Mouse (Mus musculus) lung, adult 18-20 months (tissue): ENCODE measurements around the gene Asb1.

ENCODE experiments used
- DNase-seq, 2 experiments: peaks; one replicate each; pipeline ENCODE4 v3.0.0; 2022; ENCODE audit warnings: mixed read lengths in 2 of 2

Gene Asb1

DNA sequence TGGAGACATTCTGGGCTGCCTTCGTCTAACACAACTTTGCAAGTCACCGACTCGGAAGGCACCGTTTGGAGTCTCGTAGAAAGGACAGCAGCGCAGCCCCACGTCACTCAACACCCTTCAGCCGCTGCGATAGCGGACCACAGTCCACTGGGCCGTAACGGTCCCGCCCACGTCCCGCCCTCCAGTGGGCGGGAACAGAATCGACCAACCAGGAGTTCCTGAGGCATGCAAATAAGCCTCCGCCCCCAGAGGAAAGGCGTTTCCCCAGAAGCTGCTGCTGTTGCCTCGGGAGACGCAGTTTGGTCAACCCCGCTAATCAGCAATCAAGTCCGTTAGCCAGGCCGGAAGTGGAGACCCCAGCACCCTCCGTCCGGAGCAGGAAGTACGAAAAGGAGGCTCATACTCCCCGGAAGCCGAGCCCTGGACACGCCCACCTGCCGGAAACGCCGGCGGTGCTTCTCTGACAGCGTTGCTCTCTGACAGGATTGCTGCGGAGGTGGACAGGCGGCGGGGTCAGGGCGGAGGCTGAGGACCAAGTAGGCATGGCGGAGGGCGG lies at the start of gene Asb1:
Gene Asb1, plus strand, starts transcription at position 274 of the 556 bp plus-strand sequence.
- DNase-seq, result peak; percentile 97 to 98

- DNase-seq, result no peak
Measured at GRCm38 (mm10) chr1:91492740-91493139, 47.6 kb upstream of the Asb1 start.

- no peak for DNase-seq
Measured at GRCm38 (mm10) chr1:91493938-91494337, 46.4 kb upstream of the Asb1 start.

DNA sequence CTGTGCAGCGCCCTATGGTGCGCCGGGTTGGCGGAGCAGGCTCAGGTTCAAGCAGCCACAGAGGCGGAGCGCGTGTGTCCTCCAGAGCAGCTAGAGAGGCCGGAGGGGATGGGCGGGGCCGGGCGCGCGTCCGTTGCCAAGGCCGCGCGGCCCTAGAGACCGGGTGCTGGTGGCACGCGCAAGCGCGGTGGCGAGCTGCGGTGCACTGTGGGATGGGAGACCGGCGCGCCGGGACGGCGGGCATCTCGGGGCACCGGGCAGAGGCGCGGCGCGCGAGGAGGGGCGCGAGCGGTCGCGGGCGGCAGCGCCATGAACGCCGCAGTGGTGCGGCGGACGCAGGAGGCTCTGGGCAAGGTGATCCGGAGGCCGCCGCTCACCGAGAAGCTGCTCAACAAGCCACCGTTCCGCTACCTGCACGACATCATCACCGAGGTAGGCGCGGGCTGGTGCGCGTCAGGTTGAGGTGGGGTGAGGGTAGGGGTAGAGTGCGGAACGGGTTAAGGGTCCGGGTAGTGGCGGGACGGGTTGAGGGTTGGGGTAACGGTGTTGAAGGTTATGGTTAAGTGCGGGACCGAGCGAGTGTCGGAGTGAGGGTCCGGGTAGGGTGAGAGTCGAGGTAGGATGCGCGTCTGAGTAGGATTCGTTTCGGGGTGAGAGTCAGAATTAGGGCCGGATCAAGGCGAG lies 45.7 kb upstream of the Asb1 start, which contains the start of gene Traf3ip1:
Gene Traf3ip1, plus strand, starts transcription at position 191 of the 684 bp plus-strand sequence.
- peak; percentile 93 to 96 for DNase-seq

GRCm38 (mm10) chr1:91495321-91495720 lies 45.0 kb upstream of the Asb1 start:
- DNase-seq, result no peak

DNA sequence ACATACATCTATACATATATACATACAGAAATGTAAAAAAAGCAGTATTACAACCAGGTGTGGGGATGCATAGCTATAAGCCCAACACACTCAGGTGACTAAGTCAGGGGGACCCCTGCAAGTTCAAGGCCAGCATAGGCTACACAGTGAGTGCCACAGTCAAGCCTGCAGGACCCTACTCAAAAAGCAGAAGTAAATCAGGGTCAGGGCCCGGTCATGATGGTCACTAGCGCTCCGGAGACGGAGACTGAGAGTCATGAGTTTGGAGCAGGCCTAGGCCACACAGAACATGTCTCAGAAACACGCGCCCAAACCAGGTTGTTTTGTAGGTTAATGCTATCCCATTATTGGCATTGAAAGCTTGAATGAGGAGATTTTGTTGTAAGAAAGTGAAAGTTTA lies 41.8 kb upstream of the Asb1 start:
- no peak for DNase-seq

GRCm38 (mm10) chr1:91504615-91505014 lies 35.7 kb upstream of the Asb1 start:
- no peak for DNase-seq

DNA sequence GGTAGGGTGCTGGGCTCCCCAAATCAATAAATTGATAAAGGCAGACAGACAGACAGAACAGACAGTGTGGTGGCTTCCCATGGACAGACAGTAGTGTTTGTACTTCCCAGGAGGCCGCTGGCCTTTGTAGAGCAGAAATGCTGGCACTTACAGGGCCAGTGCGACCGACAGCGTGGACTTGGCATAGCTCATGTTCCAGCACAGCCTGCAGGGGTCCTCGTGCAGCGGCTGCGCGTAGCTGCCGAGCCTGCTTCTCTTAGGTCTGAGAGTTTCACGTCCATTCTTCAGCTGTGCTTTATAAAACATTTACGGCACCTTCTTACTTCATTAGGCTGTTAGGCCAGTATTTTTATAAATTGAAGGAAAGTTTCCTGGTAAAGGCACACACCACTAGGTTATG lies 25.4 kb upstream of the Asb1 start:
- no peak for DNase-seq

DNA sequence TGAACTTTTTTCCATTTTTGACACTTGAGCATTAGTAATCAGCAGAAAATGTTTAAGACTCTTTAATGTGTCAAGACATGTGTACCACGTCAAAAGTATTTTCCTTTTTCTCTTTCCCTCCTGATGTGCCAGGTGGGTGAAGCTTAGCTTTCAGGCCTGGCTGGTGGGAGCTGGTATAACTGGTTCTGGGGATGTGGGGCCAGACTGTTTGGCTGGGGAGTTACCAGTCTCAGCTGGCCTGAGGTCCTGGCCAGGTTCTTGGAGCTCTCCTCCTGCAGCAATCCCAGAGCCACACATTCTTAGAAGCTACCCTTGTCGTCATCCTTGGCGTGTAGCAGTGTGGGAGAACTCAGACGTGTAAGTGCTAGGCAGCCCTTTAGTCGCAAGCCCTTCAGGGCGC lies 24.7 kb upstream of the Asb1 start:
- no peak for DNase-seq

DNA sequence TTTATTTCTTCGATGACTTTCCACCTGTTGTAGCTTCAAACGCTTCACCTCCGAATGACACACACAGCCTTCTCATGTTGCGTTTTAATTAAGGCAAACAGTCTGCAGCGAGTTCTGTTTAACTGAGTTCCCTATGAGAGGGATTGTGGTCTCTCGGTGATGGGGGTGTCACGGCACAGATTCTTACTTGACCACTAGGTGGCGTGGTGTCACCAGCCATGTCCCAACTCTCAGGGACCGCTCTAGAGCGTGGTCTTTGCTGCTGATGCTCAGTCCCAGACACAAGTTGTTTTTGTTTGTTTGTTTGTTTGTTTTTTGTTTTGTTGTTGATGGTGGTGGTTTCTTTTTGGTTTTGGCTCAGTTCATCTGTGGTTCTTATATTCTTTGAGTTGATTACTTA lies 16.6 kb upstream of the Asb1 start:
- DNase-seq, result peak; percentile 31 to 50

- no peak for DNase-seq
Measured at GRCm38 (mm10) chr1:91525838-91526237, 14.5 kb upstream of the Asb1 start.

- DNase-seq, result no peak
Measured at GRCm38 (mm10) chr1:91530166-91530565, 10.2 kb upstream of the Asb1 start.

- DNase-seq, result no peak
Measured at GRCm38 (mm10) chr1:91532243-91532642, 8.1 kb upstream of the Asb1 start.

DNA sequence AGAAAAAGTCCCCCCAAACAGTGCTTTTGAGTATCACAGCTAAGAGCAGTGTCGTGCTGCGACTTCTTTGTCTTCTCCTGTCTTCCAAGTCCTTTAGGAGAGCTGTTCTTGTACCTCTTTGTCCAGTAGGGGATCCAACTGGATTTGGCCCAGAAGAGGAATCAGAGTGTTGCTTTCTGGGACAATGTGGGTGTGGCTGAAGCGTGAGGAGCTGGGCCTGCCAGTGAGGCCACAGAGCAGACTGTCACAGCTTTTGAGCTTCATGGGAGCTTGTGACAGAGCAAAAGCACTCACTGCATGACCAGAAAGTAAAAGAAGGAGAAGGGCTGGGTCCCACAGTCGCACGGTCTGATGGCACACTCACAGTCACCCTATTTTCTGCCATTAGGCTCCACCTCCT lies 7.5 kb upstream of the Asb1 start:
- DNase-seq, result no peak

- no peak for DNase-seq
Measured at GRCm38 (mm10) chr1:91533483-91533882, 6.9 kb upstream of the Asb1 start.

DNA sequence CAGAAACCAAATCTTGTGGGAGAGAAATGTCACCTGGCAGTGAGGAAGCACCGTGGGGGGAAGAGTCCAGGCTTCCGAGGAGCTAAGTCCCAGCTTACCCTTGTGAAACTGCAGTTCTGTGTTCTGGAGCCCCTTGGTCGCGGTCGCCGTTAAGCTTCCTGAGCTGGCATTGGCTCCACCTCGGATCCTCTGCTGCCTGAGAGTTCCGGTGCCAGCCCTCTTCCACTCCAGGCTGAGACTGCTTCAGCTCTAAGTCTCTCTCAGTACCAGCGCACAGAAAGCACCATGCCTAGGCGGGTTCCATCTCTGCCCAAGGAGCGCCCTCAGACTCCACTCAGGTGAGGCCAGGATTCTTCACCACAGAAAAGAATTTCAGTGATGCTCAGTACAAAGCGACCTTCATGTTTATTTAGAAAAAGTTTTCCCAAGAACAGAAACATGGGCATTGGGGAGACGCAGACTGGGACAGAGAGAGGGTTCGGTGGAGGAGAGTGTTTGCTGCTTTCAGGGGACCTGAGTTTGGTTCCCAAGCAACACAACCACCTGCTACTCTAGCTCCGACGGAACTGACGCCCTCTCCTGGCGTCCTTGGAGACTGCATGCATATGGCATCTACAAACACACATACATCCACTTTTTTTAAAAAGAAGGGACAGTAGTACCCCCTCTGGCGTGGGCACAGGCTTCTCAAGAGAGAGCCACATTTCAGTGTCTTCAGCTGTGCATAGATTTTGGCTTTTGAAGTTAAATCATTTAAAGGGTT lies 6.2 kb upstream of the Asb1 start:
- no peak for DNase-seq

DNA sequence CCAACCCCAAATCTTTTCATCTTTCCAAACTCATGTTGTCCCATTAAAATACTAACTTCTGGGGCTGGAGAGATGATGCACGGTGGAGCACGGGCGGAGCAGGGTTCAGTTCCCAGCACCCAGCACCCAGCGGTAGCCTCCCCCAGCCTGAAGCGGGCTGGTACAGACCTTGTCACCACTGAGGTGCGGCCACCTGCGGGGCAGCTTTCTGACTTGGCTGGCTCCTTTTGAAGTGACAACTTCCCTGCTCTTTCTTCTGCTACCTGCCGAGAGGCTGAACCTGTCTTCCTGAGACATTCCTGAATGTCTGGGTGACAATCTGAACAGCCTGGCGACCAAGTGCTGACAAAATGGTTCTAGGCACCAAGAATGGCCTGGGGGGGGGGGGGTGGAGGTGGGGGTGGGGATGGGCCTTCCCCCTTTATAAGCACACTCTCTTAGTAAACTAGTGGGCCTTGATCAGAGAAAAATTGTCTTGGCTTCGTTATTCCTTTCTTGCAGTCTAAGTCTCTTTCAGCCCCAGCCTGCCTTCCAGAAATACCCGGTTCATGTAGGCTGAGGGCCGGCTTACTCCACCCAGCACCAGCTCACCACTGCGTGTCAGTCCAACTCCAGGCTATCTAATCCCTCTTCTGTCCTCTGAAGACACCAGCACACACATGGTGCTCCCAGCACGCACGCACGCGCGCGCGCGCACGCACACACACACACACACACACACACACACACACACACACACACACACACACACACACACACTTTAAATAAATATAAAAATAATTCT lies 2.4 kb upstream of the Asb1 start:
- DNase-seq, result no peak

- no peak for DNase-seq
Measured at GRCm38 (mm10) chr1:91538570-91538929, 1.8 kb upstream of the Asb1 start.

DNA sequence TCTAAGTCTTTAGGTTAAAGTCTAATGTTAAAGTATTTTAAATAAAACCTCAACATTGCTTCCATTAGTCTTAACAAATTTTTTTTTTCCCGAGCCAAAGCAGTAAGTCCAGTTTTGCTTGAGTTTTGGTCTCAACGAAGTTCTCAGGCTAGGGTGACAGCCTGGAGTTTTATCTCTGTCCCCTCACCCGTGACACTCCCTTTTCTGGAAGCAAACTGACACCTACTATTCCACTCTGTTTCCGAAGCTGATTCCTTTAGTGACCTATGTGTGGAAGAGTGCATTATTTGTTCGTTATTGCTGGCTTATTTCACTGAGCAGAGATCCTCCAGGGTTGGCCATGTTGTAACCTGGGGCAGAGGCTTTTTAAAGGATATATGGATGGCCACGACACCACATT lies 1.1 kb upstream of the Asb1 start:
- no peak for DNase-seq

DNA sequence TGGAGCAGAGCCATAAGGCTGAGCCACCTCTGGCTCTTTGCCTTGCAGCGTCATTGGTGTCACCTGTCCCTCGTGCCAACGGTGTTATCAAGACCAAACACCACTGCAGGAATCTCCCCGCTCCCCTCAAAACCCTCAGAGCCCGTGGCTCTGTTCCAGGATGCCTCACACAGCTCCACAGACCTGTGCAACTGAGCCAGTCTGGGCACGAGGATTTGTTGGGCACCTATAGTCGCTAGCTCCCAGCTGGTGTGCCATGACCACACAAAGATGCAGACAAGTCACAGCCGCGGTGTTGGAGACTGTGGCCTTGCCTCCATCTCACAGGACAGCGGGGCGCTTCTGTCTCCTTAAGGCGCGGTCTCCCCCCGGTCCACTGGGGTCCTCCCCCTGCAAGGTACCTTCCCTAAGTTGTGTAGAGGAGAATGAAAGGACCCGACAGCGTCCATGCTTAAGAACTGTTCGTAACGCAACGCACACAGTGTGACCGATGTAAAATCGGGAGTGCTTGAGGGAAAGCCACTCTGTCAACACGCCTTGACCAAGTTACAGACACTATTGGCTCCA lies 557 bp upstream of the Asb1 start:
- DNase-seq, result peak; percentile 16 to 27

DNA sequence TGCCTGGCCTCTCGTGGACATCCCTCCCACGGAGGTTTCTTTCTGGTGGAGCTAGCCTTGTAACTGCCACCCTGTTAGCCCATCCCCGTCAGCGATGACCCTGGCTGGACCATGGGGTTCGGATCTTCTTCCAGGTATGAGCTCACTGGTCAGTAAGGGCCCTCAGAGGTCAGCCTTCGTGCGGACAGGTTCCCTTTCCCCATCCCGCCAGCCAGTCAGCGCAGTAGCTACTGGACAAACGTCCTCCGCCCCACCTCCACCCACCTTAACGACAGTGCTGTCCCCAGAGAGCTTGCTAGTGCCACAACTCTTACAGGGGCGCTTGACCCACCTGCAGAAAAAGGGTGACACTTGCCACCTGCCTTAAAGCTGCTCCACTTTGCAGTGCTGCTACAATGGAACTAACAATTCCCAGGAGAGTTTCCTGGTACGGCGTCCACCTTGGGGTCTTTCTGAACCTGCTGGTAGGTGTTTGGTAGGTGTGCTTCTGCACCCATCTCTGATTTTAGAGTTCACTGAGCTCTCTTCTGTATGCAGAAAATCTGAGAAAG lies 773 bp downstream of the Asb1 start:
- peak; percentile 12 to 13 for DNase-seq

GRCm38 (mm10) chr1:91543974-91544373 lies 3.6 kb downstream of the Asb1 start:
- DNase-seq, result no peak

- DNase-seq, result no peak
Measured at GRCm38 (mm10) chr1:91545226-91545625, 4.9 kb downstream of the Asb1 start.
